Mouse (Mus musculus): ENCODE data around the gene Dock4. TPM values are rescaled to one million over a fixed set of nuclear protein-coding genes. Genes with fewer than 3 reads are reported as not detected.

Dock4 gene
- total RNA-seq, 2 experiments from 2014 or later, result 0.17 to 0.19 TPM

- ATAC-seq (replicated peaks; ENCODE audit: low FRiP score, poor library complexity, severe bottlenecking), result no peak
Measured at GRCm38 (mm10) chr12:40796813-40797491, 351.2 kb downstream of the Dock4 start.

- no peak for ATAC-seq (replicated peaks; ENCODE audit: low FRiP score, poor library complexity, severe bottlenecking)
Measured at GRCm38 (mm10) chr12:40797561-40798343, 352.0 kb downstream of the Dock4 start.

GRCm38 (mm10) chr12:40798344-40799017 lies 352.7 kb downstream of the Dock4 start:
- ATAC-seq (replicated peaks; ENCODE audit: low FRiP score, poor library complexity, severe bottlenecking), result no peak

- no peak for ATAC-seq (replicated peaks; ENCODE audit: low FRiP score, poor library complexity, severe bottlenecking)
Measured at GRCm38 (mm10) chr12:40801456-40801855, 355.7 kb downstream of the Dock4 start.

GRCm38 (mm10) chr12:40805257-40805656 lies 359.5 kb downstream of the Dock4 start:
- no peak for ATAC-seq (replicated peaks; ENCODE audit: low FRiP score, poor library complexity, severe bottlenecking)

DNA sequence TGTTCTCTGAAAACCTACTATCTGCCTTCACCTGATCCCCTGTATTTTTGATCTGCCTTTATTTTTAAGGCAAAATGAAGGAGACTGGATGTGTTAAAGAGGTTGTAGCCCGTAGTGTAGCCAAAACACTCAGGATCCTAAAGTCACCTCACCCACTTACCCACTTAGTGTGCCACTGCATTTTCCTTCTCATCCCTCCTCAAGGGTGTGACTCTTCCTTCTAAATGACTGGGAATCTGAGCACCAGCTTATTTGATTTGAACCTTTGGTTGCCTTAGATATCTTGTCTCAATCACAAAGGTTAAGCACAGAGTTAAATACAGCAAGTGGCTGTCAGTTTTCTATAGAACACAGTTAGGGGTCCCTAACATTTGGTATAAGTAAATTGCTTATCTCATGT lies 362.2 kb downstream of the Dock4 start:
- ATAC-seq (replicated peaks; ENCODE audit: low FRiP score, poor library complexity, severe bottlenecking), result no peak

GRCm38 (mm10) chr12:40813474-40813873 lies 367.7 kb downstream of the Dock4 start:
- ATAC-seq (replicated peaks; ENCODE audit: low FRiP score, poor library complexity, severe bottlenecking), result no peak

- ATAC-seq (replicated peaks; ENCODE audit: low FRiP score, poor library complexity, severe bottlenecking), result no peak
Measured at GRCm38 (mm10) chr12:40814659-40815363, 369.1 kb downstream of the Dock4 start.

DNA sequence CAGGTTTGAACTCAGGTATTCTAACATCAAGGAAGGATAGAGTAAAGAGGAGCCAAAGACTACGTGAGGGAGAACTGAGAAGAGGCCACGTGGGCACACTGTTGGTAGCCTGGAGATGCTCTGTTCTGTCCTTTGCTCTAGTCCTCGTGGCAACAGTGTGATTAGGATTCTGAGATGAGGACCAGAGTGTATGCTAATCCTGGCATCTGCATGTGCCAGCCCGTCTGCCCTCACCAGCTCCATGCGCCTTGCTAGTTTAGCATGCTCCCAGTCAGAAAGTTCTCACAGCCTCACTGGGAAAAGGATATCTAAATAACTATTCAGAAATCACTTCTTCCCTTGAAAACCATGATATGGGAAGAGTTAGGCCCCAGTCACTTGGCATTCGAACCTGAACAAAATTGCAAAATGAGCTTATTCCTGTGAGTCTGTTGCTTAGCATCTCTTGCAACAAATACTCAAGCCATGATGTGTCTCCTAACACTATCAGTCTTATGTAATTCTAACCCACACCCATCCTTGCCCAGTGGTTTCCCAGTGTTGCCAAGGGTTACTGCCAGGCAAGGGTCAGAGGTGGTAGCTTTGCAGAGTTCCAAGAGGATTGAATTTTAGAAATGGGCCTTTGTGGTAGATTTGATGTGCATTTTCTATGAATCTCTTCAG lies 372.4 kb downstream of the Dock4 start:
- ATAC-seq (replicated peaks; ENCODE audit: low FRiP score, poor library complexity, severe bottlenecking), result no peak

DNA sequence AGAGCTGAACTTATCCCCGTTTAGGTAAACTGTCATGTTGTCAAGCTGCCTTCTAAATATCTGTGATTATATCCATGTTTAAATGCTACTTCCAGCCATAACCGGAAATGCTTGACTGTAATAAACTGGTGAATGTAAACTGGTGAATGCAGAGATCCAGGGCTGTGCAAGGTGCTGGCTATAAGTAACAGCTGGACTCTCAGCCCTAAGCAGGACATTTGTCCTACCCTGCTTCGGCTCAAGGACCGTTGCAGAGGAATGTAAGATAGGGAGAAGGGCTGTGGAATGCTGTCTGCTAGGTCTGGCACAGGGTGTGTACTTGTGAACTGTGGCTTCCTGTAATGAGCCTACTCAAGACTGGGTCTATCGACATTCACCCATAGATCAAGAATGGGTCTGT lies 377.9 kb downstream of the Dock4 start:
- ATAC-seq (replicated peaks; ENCODE audit: low FRiP score, poor library complexity, severe bottlenecking), result no peak

DNA sequence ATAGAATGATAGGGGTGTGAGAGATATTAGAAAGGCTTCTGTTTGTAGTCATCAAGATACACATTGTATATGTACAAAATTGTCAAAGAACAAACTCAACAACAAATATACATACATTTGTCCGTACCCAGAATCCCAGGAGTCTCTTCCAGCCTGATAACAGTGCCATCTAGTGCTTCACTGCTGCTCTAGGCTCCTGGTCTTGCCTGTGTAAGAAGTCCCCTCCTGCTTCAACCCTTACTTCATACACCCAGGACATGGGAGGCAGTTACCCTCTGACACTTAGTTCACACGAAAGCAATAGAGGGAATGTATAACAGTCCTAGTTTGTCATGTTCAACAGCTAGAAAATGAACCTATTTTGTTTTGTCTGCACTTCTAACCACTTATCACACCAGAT lies 378.5 kb downstream of the Dock4 start:
- ATAC-seq (replicated peaks; ENCODE audit: low FRiP score, poor library complexity, severe bottlenecking), result no peak

DNA sequence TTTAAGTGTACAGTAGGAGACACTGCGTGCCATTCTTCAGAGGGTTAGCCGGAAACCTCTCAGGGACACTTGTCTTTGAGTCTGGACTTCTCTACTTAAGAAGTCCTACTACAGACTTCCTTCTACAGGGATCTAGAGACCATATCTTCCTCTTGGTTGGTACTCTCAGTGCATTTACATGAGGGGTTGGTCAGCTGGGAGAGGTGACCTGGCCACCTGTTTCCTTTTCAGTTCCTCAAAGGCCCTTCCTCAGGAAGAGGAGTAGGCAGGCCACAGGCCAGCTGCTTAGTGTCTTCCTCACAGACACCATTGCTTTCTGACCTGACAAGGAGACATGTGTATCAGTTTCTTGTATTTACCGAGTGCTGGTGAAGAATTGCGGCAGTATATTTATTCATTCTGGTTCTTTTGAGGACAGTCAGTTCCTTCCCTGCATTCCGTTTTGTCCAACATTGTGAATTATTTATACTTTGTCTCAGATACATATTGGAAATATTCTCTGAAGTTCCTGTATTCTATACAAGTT lies 380.2 kb downstream of the Dock4 start:
- ATAC-seq (replicated peaks; ENCODE audit: low FRiP score, poor library complexity, severe bottlenecking), result no peak

DNA sequence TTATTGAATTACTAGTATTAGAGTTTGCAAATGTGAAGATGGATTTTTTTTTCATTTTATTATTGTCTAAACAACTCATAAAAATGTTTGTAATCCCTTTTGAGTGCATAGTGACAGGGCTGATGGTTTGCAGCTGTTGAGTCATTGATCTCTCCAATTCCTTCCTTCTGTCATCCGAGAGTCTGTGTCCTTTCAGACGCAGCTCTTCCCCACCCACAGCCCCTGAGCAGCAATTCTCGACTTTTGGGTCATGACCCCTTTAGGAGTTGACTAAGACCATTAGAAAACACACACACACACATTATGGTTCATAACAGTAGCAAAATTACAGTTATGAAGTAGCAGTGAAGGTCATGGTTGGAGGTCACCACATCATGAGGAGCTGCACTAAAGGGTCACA lies 380.7 kb downstream of the Dock4 start:
- ATAC-seq (replicated peaks; ENCODE audit: low FRiP score, poor library complexity, severe bottlenecking), result no peak

DNA sequence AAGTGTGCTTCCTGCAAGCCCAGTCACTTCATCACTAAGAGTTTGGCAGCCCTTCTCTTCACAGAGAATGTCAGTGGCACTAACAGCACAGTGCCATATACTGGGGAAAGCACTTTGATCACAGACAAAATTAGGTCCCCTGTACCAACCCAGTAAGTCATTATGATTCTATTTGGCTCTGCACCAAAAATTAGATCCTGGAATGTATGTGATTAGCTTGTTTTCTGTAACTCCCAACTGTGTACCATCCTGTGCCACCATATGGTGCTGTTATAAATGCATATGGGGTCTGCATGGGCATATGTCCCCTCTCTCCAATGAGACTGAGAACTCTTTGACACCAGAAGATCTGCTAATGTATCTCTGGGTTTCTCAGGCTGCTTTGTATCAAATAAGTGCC lies 382.3 kb downstream of the Dock4 start:
- no peak for ATAC-seq (replicated peaks; ENCODE audit: low FRiP score, poor library complexity, severe bottlenecking)

GRCm38 (mm10) chr12:40829269-40829668 lies 383.5 kb downstream of the Dock4 start:
- ATAC-seq (replicated peaks; ENCODE audit: low FRiP score, poor library complexity, severe bottlenecking), result no peak

- no peak for ATAC-seq (replicated peaks; ENCODE audit: low FRiP score, poor library complexity, severe bottlenecking)
Measured at GRCm38 (mm10) chr12:40832157-40832556, 386.4 kb downstream of the Dock4 start.

GRCm38 (mm10) chr12:40836924-40837323 lies 391.2 kb downstream of the Dock4 start:
- no peak for ATAC-seq (replicated peaks; ENCODE audit: low FRiP score, poor library complexity, severe bottlenecking)

DNA sequence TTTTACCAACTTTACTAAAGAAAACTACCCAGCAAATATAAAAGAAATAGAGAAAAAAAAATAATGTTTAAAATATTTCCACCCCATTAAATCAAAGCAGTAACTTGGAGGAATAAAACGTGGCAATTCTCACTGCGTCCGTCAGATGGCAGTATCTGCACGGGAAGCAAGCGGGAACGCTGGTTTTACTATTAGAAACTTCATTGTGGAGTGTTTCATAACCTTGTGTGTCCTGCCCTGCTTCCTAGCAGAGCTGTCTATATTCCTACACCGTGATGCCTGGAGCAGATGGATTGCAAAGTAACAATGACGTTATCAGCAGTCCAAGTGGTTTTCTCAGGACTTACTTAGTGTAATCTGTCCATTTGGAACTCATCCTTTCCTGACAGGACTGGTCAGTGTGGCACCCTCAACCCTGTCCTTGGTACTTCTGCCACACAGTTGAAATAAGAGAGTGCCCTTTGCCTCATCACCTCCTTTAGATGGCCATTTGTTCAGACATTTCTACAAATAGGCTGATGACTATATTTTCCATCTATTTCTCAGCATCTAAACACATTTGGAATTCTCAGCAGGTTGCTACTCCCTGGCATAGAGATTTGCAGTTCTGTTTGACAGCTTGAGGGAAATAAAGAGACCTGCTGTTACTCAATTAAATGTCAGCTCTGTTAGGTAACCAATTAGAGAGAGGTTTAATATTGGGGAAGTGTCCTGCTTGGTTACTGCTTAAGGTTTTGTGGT lies 392.0 kb downstream of the Dock4 start:
- peak; percentile 49; the same call in 1 of the 2 replicates for ATAC-seq (replicated peaks; ENCODE audit: low FRiP score, poor library complexity, severe bottlenecking)

DNA sequence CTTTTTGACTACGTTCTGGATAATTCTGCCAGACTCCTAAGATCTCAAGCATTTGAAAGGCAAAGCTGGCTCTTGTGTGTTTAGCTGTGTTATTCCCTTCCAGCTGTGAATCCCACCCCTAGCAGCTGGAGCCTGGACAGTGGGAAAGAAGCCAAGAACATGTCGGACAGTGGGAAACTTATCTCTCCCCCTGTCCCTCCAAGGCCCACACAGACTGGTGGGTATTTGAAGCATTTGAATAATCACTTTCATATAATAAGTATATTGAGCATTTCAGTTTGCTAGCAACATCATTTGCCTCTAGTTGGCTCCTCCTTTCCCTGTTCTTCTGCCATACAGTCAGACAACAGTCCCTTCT lies 392.6 kb downstream of the Dock4 start:
- ATAC-seq (replicated peaks; ENCODE audit: low FRiP score, poor library complexity, severe bottlenecking), result no peak
